Mouse (Mus musculus) frontal cortex, adult (tissue): ENCODE data around the gene Mapk6.
A peak's percentile ranks its signal among the peaks of the same experiment; 100 is the strongest.
"Not testable (repeated sequence)": the region's sequence is repeated elsewhere in the genome, so short reads cannot be mapped to it uniquely, and the experiment has no call there.

Source experiments
- ATAC-seq: cut with Nextera tagmentation; 2 replicates; pipeline ENCODE4 v1.9.2; 2017; ENCODE audit warnings: mild to moderate bottlenecking, moderate library complexity, mixed read lengths; ENCODE audit not compliant: low TSS enrichment

Mapk6 gene

DNA sequence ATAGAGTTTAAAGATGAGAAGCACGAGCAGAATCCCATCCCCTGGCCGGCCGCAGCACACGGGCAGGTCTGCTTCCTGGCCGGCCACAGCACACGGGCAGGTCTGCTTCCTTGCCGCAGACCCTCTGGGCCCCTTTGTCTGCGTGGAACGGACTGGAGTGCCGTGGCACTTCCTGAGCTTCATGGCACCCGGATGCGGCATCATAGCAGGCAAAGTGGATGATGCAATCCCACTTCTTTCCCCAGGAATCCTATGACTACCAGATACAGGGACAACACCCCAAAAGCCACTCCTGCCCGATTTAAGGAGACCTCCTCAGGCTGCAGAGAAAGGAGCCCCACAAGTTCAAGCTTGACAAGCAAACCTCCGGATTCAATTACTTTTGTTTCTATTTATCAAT lies 27.0 kb downstream of the Mapk6 start:
- ATAC-seq, result no peak

DNA sequence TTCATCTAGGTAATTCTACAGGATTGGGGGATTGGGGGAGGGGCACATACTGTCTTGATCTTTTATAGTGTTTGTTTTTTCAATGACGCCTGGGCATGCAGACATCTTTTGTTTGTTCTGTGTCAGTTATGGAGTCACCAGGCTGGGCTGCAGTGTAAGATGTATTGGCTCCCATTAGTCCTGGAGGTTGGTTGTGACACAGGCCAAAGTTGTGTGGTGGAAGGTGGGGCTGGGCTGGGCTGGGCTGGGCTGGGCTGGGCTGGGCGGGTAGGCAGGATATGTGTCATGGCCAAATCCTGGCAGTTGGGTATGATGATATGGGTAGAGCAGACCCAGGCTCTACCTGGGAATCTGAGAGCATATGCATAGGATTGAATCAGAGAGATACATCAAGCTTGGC lies 31.0 kb downstream of the Mapk6 start:
- ATAC-seq, result no peak

- no peak for ATAC-seq
Observed at GRCm38 (mm10) chr9:75376428-75376827, 33.4 kb downstream of the Mapk6 start.

GRCm38 (mm10) chr9:75375606-75376005 lies 34.2 kb downstream of the Mapk6 start:
- ATAC-seq, result no peak

DNA sequence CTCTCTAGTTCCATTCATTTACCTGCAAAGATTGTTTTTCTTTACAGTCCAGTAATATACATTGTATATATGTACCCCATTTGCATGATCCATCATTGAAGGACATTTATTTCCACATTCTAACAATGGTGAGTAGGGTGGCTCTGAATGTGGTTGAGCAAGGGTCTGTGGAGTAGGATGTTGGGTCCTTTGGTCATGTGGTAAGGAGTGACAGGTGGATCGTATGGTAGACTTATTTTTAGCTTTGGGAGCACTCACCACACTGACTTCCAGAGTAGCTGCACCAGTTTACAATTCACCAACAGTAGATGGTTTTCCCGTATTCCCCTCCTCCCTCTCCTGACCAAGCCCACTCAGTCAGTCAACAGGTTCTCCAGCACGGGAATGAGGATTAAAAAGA lies 41.0 kb downstream of the Mapk6 start:
- ATAC-seq, result no peak

GRCm38 (mm10) chr9:75366191-75366590 lies 43.6 kb downstream of the Mapk6 start:
- 0 out of 2 replicates have a peak, but pooled peaks have one; percentile 44 for ATAC-seq

GRCm38 (mm10) chr9:75365195-75365594 lies 44.6 kb downstream of the Mapk6 start:
- no peak for ATAC-seq

GRCm38 (mm10) chr9:75363702-75364101 lies 46.1 kb downstream of the Mapk6 start:
- not testable (repeated sequence) for ATAC-seq

DNA sequence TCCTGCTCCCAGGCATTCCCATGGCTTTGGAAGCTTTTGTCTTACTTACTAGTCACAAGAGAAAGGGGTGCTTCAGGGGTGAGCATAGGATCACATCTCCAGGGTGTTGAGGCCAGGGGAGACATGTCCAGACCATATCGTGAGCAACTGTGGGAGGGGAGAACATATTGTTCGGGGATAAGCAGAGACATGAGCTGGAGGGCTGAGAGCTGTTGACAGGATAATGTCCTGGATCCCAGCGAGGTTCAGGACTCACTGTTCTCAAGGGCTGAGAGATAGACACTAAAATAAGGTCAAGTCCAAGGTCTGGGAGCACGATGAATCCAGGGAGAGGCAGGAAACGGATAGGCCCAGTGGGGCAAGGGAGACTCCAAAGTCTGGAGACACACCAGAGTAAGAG lies 46.8 kb downstream of the Mapk6 start:
- ATAC-seq, result no peak

- no peak for ATAC-seq
Observed at GRCm38 (mm10) chr9:75362201-75362600, 47.6 kb downstream of the Mapk6 start.

GRCm38 (mm10) chr9:75361699-75362098 lies 48.1 kb downstream of the Mapk6 start:
- peak; percentile 54; the same call in 1 of the 2 replicates for ATAC-seq

- peak; percentile 76 for ATAC-seq
Observed at GRCm38 (mm10) chr9:75357087-75357654, 52.6 kb downstream of the Mapk6 start.

- ATAC-seq, result no peak
Observed at GRCm38 (mm10) chr9:75355783-75356182, 54.0 kb downstream of the Mapk6 start.

DNA sequence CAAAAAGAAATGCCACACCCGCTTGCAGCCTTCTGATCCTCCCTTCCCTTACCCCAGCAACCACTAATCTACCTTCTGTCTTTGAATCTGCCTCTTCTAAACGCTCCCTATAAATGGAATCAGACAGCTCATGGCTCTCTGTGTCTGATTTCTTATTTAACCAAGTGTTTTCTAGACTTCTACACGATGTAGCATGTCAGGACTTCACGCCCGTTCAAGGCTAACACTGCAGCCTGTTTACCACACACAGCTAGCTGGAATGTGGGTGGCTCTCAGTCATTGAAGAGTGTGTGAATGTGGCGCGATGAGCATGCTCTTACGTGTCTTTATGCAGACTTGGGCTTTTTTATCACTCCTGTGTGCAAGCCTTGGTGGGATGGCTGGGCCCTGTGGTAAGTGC lies 56.7 kb downstream of the Mapk6 start:
- peak; percentile 74 for ATAC-seq

DNA sequence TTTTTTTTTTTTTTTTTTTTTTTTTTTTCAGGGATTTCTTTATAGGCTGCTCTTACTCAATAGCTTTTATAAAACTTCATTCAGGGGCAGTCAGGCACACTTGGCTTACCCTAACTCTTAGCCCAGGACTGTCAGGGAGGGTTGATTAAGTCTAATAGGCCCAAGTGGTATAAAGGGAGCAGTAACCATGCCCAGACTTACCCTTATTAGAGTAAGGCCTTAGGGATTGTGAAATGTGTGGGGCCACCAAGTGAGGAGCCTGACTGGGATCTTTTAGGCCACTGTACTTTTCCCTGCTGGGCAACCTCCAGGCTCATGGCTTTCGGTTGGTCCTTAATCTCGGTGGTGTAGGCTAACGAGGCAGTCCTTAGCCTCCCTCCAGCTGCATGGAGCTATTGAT lies 61.2 kb downstream of the Mapk6 start:
- no peak for ATAC-seq

DNA sequence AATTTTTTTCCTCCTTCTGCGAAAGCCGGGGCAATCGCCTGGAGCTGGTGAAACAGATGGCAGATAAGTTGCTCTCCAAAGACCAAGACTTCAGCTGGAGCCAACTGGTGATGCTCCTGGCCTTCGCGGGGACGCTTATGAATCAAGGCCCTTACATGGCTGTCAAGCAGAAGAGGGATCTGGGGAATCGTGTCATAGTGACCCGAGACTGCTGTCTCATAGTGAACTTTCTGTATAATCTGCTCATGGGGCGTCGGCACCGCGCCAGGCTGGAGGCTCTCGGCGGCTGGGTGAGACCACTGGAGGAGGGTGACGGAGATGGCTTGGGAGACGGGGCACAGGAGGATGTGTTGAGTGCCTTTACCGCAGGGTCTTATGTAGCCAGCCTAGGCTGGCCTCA lies 61.7 kb downstream of the Mapk6 start:
- ATAC-seq, result no peak; the same call in 1 of the 2 replicates

GRCm38 (mm10) chr9:75347458-75347857 lies 62.3 kb downstream of the Mapk6 start, which contains the start of gene Bcl2l10:
Bcl2l10 (plus strand) TSS chr9:75347758.
- no peak for ATAC-seq

DNA sequence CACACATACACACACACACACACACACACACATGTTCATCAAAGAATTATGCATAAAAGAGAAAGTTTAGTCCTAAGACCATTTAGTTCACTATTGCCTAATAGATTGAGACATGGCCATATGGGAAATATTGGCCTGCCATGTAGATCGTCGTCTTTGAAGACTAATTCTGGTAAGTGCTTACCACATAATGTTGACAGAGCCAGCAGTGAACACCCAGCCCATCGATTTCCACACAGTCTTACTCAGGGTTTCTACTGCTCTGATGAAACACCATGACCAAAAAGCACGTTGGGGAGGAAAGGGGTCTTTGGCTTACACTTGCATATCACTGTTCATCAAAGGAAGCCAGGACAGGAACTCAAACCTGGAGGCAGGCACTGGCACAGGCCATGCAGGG lies 67.4 kb downstream of the Mapk6 start:
- ATAC-seq, result no peak

DNA sequence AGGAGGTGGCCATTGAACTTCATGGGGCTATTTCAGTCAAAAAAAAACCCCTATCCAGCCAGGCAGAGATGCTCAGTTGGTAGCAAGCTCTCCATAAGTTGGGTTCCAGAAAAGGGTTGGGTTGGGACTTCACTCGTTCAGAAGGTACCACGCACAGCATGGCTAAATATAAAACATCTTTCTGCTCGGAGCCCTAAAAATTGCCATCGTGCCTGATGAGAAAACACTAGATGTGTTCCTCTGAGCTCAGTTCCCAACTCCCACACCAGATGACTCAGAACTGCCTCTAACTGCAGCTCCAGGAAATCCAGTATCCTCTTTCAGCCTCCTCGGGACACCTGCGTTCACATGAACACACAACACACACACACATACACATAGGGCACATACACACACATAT lies 71.8 kb downstream of the Mapk6 start:
- ATAC-seq, result peak; percentile 93

- ATAC-seq, result no peak
Observed at GRCm38 (mm10) chr9:75334440-75334839, 75.4 kb downstream of the Mapk6 start.

DNA sequence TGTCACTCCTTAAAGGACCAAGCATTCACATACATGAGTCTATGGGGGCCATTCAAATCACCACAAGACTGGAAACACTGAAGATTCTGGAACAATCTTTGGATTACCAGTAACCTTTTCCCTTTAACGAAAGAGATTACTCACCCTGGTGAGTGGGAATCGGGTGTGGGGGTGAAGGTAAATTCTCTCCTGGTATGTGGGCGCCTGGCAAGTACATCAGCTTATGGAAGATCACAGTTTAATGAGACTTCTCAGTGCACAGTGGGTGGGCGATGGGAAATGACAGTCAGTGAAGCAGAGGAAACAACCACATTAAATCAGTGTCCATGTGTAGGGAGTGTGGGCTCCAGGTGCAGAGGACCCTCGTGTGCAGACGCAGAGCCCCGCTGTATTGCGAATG lies 79.0 kb downstream of the Mapk6 start:
- peak; percentile 64 for ATAC-seq

DNA sequence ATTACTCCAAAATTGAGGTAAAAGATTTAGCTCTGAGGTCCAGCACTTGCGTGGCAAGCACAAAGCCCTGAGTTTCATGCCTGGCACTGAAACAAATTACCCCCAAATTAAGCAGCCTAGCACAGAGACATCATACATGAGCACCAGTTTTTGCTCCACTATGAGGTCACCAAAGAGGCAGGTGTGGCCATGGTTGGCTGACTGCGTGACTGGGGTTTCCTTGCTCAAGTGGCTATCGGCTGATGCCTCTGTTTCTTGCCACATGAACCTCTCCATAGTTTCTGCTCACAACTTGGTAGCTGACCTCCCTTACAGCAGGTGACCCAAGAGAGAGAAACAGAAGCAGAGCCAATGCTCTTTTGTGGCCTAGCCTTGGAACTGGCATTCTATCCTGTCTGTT lies 81.8 kb downstream of the Mapk6 start:
- no peak for ATAC-seq

DNA sequence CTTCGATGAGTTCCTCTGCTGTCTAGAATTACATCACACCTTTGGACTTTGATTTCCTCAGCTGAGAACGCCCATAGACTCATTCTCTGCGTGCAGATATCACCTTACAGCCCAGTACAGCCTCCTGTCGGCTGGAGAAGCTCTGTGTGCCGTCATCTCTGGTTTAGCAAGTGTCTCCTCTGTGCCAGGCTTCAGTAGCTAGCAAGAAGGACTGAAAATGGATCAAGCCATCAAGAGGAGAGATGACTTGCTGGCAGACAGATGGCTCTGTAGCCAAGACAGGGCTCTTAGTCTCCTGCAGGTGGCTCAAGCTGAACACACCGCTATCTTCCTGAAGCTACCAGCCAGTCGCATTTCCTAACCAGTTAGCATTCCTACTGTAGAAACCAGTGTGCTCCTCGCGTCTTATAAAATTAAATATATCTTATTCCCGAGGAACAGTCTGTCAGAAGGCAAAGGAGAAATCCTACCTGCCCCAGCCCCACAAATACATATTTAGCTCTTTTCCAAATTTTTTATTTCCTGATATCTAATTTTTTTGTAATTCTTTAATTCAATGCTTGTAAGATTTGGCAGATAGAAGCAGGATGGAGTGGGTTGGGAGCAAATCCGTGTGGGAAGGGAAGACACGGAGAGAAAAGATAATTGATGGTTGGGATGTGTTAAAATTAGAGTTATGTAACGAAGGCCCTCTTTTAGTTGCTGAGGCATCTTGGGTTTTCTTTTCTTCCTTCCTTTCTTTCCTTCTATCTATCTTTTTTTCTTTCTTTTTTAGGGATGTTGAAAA lies 87.5 kb downstream of the Mapk6 start:
- ATAC-seq, result peak; percentile 62
